Mouse (Mus musculus) cerebellum, adult 11 months (tissue): ENCODE results near the gene Nrn1.

Experiments used
- DNase-seq: peaks from one replicate; pipeline ENCODE4 v3.0.0; 2022

Nrn1 gene

DNA sequence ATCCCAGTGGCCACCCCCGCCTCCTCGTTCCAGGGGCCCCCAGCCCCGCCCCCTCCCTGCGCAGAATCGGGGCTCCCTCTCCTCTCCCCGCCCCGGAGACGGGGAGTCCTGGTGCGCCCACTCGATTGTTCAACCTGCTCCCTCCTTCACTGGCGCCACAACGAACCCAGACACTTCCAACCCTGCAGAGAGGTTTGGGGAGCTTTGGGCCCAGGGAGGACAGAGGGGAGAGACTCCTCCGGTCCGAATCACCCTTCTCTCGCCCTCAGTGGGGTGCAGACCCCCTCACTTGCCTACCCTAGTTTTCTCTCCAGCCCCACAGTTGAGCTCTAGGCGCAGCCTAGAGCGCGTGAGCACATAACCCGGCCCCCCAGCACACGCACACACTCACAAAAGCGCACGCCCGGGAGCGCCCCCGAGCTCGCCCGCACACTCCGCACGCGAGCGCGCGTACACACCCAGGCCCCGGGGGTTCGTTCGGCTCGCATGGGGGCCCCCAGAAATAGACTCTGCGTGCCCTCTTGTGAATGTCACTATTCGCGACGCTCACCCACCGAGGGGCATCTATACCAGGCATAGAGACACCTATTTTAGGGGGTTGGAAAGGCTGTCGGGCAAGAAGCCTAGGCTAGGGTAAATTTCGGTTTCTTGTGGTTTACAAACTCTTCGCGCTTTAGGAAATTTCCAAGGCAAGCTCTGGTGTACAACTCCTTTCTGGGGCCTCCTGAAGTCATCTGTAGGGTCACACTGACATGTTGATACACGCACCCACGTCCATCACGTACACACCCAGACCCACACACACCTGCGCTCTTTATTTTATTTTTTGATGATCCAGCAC, at the start of gene Nrn1:
Gene Nrn1, minus strand, starts transcription at position 401 of the 841 bp plus-strand sequence.
- peak; percentile 77 for DNase-seq

DNA sequence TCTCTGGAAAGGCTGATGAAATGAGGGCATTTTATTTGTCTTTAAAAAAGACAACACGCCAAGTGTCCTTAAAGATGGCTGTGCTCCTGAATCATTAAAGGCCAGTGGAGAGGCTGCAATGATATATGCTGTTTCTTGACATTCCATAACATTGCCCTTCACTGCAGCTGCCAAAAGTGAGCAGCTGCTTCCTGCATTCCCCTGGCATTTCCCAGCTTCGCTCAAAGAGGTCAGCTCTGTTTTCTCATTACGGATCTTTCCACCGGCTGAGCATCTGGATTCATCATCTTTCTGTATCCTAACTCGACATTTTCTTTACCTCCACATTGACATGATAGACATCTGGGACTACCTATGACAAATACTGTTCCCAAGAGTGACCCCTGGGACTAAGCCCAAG, 44.7 kb upstream of the Nrn1 start:
- no peak for DNase-seq

DNA sequence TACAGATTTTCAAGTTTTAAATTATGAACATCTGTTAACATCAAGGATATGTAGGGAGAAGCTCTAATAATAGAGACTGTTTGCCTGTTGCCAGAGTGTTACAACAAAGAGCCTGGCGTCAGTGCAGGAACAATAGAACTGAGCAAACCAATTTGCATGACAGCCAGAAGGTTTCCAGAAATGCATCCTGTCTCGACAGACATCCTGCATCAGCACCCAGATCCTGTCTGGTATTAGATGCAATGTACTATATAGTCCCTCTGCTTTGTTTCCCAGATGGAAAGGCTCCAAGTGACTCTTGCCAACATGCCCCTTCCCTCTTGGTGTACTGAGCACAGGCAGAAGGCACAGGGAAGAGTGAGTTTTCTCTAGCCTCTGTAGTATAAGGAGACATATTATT, 31.9 kb upstream of the Nrn1 start:
- no peak for DNase-seq

DNA sequence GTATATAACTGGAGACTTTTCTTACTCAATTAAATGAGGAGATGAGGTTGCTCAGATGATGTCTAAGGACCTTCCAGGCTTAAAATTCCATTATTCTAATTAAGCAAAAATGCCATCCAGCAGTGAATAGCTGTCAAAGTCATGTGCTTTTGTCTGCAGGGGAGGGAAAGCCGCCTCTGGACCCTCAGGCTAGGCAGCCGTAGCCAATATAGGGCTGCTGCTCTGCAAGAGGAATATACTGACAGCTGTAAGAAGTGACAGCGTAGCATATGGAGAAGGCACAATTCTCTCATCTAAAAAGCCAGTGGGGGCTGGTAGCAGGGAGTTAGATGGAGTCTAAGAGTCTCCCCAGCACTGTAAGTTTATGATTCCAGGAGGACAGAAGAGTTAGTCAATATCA, 16.9 kb upstream of the Nrn1 start:
- no peak for DNase-seq

DNA sequence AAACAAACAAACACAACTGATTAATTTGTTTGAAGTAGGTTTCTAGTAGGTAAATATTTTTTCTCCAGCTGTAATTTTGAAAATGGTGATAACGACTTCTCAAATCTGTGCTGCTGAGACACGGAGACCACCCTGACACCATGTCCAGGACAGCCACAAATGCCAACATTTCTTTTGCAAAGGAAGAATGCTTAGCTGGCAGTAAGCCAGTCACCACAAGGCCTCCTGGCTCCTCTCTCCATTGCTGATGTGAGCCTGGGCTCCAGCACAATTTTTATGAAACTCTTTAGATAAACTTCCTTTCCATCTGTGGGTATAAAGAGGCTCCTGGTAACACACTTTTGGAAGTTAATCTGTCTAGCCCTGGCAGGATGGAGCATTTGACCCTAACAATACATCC, 15.1 kb upstream of the Nrn1 start:
- DNase-seq: no peak

DNA sequence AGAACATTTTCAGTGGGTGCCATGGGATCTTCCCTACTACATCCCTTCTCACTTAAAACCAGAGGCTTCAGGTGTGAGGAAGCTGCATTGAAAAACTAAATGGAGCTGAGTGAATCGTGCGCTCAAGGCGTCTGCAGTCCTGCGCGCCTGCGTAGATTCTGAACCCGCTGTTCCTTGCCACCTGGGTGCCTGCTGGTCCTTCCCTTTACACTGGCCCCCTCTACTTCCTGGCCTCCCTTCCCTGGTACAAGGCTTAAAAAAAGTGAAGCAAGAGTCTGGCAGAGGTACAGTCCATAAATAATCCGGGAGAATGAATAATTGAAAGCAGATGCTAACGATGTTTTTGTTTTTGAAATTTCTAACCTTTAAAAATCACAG, 1.7 kb upstream of the Nrn1 start:
- DNase-seq: no peak

DNA sequence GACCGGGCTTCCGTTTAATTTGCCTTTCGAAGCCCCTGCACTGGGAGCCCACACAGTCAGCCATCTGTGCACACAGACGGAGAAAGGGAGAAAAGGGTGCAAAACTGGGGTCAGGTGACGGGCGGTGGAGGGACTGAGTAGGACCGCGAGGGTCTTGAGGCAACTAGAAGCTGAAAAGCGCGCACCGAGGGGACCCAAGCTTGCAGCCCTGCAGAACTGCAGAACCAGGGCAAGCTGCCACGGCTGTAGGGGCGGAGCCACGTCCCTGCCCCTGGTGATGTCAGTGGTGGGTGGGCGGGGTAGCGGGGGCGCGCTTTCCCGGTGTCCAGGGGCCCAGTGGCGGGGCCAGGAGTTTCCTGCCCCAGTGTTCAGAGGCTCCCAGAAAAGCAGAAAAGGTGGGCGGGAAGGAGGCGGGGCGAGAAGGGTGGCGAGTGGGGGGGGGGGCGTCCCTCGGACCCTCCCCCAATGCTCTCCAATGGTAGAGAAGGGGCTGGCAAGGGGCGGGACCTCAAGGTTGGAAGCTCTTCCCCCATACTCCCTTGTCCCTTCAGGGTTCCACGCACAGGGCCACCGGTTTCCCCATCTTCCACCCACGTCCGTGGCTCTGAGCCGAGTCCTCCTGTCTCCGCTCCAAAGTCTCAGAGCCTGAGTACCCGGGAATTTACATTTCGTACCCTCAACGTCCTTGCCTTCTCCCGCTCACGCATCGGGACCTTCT, 1.1 kb upstream of the Nrn1 start:
- peak; percentile 87 for DNase-seq

DNA sequence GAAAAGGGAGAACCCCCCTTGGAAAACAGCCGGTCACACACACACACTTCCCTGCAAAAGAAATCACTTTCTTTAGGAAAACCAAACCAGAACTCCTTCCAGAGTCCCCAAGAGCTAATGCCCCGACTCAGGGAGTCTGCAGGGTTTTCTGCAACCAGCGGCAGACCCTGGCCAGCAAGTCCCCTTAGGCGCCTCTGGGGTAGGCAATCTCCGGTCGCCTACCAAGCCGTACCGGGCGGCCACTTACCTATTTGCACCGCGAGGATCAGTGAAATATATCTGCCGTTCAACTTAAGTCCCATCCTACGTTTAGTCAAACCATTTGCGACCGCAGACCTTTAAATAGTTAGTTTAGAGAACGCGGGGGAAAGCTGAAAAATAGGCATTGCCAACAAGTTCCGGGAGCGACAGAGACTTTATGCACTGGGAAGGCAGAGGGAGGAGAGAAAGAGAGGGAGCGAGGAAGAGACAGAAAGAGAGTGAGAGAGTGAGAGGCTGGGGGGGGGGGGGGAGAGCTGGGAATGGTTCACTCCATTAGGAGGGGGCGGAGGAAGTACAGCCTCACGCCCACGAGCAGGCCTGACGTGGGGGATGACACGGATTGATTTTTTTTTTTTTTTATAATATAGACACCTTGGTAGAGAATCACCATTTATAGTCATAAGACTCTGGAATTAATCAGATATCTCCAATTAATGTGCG, 791 bp downstream of the Nrn1 start:
- peak; percentile 50 for DNase-seq

DNA sequence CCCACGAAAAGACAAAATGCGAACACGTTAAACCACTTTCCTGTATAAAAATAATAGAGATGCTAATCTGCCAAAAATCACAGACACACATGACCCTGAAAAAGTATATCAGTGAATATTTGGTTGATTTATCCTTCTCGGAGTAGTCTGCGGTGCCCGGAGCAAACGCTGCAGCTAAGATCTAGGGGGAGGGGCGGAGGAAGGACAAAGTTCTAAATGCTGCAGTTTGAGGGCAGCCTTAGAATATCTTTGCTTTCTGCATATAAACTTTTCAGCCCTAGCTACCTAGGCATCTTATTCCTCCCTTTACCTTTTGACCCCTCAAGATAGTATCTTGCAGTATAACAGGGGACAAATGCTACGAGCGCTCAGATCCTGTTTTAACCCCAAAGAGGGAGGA, 1.4 kb downstream of the Nrn1 start:
- peak; percentile 31 for DNase-seq

DNA sequence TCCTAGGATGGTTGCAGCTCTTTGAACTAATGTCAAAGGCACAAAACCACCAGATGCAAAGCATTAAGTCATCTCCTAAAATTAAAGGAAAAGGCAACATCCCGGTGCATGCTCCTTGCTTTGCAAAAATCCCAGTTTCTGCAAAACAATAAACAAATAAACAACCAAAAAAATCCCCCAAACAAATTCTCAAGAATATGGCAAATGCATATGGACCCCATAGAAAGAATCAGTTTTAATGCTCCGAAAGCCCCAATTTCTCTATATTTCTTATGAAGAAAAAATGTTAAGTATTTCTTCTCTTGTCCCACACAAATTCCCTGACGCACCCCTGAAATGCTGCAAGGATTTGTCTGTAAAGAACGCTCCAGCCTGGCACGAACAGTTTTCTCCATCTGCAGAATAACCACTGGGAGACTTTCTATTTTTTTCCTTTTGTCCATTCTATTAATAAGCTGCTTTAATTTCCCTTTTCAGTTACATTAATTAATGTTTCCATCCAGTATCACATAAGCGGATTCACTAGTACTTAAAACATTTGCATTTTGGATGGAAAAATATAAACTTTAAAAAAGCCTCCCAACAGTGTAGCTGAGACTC, 1.9 kb downstream of the Nrn1 start:
- no peak for DNase-seq

DNA sequence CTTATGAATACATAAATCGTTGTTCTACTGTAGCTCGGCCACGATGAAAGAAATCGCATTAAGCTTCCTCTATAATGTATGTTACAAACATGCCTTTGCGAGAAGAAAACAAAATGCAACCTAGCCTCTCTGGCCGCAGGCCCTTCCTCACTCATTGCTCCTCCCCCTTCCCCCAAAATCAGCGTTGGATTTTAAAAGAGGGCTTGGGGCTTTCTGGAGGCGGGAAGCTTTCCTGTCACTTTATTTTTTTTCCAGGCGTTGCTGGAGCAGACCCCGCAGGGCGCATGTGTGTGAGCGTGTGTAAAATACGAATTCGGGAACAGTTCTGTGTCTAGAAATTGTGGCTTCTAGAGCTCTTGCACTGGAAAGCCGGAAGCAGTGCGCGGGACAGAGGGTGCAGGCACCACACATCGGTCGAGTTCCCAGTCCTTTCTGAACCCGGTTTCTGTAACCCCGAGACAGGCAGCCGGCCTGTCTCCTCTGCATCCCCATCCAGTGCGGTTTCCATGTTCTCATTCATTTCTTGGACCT, 2.9 kb downstream of the Nrn1 start:
- DNase-seq: peak; percentile 32

DNA sequence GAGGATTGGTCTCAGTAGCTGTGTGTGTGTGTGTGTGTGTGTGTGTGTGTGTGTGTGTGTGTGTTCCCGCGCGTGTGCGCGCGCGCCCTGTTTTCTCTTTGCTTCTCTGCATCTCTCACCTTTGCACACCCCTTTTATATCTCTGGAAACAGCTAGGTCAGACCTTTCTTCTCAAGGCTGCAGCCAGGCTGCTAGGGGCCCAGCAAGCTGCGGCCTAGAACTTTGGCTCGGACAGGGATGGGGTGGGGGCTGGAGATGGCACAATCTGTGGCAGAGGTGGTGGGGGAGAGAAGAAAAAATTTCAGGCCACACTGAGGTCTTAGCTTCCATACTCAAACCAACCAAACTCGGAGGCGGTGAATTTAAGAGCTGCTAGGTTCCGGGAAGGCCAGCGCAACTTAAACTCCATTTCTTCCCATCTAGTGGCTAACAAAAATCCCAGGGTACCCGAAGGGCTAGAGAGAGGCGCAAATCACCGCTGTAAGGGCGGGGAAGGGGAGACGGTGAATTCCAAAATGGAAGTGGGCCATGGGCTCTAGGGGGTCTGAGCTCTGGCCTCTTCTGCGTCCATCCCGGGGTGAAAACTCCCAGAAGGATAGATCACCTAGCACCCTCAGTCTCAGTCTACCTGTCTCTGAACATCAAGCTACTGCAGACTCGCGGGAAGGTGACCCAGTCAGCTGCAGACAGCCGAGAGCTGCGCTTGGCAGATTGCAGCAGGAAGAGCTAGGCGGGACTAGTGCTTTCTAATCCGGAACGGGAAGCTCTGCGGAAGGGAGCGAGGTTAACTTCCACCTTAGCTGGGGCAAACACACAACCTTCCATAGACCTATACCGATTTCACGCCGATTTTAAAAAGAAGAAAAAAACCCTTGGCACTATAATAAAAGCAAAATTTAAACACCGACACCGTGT, 3.7 kb downstream of the Nrn1 start:
- peak; percentile 70 for DNase-seq

DNA sequence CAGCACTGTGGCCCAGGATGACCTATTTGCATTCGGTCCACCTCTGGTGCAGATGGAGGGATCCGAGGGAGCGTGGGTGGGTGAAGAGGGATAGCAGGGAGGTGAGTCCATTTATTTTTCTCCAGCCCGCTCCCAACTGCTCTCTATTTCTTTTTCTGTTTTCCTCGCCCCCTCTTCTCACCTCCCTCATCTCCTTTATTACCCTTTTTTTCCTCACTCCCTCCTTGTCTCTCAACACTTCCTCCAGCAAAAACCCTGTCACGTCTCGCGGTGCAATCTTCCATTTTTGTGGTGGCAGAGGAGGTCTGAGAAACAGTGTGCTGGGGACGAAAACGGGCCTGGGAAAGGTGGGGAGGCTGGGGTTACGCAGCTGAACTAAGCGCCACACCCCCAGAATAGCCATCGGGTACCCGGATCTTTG, 4.6 kb downstream of the Nrn1 start:
- DNase-seq: peak; percentile 32

DNA sequence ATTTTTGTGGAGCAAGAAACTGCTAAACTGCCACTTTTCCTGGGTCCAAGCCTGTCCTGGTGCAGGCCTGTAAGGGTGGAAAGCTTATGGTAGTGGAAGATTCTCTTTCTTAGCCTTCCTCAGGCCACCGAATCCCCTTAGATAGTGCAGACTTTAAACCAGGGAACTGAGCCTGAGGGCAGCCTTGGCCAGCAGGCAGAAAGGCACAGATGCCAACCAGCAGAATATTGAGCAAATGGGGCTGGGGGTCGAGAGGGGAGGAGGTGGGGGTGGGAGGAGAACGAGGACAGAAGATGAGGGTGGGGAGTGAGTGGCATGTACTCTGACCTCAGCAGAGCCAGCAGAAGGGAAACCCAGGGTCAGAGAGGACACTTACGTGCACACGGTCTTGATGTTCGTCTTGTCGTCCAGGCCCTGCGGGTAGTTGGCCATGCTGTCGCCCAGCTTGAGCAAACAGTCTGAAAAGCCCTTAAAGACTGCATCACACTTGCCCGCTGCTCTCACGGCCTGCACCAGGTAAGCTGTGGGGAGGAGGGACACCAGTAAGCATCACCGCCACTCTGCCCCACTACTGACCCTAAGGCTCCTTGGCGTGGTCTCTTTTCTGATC, 5.1 kb downstream of the Nrn1 start:
- DNase-seq: peak; percentile 35

DNA sequence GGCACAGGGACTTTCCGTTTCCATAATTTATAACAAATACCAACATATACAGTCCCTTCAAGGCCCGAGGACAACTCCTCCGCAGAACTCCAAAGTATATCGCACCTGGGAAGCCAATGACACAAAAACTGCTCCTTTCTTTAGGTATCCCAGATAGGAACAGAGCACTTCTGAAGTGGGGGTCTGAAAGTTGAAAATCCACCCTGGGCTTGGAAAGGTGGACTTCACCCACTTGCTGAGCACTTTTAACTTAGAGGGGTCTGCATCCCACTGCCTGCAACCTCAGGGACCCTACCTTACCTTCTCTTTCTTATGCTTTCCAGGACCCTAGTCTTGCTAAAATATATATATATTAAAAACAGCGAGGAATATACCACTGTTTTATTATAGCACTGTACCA, 6.4 kb downstream of the Nrn1 start:
- peak; percentile 8 for DNase-seq

DNA sequence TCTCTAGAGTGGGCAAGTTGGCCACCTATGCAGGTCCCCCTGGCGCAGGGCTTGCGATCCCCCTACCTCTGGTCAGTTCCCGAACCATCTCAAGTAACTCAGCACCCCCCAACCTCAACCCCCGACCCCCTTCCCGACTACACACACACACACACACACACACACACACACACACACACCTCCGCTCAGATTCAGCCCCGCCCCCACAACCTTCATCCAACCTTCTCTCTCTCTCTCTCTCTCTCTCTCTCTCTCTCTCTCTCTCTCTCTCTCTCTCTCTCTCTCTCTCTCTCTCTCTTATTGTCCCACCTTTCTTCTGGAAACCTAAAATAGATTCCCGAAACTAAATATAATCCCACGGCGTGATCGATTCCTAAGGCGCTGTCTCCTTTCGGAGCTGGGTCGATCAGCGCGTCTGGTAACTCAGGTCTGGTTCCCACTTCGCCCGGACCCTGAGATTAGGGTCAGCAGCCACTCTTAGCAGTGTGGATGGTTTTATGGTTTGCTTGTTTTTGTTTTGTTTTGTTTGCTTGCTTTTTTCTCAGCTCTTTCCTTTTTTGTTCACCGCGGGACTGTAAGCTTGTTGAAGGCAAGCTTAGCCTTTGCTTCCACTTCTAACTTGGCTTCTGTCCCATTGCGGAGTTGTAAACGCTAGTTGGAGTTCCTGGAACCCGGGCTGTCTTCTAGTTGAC, 7.0 kb downstream of the Nrn1 start:
- DNase-seq: peak; percentile 36

DNA sequence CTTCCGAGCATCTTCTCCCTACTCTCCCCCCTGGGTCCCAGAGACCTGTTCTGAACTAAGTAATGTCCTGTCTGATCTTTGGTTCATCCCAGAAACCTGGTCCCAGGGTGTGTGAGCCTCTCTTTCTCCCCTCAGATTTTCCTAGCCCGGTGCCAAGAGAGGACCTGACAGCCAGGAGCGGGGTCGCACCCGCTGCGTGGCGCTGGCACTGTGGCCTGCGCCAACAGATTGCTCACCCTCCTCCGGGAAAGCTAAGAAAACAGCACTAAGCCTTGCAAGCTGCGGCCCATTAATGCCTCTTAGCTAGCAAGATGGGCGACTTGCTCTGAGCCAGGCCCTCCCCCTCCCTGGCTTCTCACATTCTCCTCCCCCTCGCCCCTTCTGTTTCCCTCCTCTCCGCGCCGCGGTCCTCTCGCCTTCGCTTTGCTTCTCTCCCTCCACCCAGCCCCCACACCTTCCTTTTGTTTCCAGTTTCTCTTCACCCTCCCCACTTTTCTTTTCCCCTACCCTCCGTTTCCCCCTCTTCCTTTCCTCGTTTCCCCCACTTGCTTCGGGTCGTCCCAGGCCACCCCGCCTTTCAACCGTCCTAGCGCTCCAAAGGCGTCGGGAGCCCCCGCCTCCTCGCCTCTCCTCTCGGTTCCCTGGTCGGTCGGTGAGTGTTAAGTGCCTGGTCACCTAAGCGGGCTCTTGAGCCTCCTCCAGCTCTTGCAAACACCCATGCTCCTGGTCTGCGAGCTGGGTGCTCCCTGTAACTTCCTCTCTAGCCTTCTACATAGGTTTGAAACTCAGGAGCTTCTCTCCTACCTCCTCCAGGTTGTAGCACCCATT, 7.8 kb downstream of the Nrn1 start:
- peak; percentile 68 for DNase-seq

DNA sequence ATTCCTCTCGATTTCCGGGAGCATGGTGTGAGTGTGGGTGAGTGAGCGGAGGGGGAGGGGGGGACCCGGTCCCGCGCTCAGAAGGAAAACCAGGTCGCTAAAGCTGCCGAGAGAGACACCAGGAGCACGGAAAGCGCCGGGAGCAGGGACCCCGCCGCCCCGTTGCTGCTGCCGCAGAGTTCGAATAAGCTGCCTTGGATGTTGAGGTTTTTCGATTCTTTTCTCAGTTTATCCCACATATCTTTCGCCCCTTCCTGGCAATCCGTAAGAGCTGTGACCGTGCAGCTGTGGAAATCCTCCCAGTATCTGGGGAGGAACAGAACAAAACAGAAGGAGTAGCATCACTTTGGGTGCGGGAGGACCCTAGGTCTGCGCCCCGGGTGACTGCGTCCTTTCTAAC, 8.4 kb downstream of the Nrn1 start:
- DNase-seq: peak; percentile 59

DNA sequence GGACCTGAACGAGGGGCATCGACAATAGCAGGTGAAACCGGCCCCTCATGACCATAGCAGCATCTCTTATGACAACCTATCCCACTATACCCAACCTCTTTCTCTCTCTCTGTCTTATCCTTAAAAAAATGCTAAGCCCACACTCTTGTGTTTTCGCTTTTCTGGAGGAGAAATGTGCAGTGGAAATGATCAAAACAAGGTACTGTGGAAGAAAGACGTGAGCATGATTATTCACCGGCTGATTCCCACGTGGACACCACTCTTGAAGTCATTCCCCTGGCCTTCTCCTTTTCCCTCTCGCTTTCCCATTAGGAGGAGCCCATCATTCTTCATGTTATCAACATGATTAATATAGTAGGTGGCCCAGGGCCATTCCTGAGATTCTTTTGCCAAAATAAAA, 9.1 kb downstream of the Nrn1 start:
- DNase-seq: peak; percentile 16
